Mouse (Mus musculus) right cerebral cortex, postnatal 36 days (tissue): ENCODE data around the gene Dynll1.

Experiments
- DNase-seq, 2 experiments: peaks; one replicate each; pipeline ENCODE4 v3.0.0; 2022; ENCODE audit warnings: low spot score in 2 of 2, mixed read lengths in 1 of 2

Dynll1 gene

DNA sequence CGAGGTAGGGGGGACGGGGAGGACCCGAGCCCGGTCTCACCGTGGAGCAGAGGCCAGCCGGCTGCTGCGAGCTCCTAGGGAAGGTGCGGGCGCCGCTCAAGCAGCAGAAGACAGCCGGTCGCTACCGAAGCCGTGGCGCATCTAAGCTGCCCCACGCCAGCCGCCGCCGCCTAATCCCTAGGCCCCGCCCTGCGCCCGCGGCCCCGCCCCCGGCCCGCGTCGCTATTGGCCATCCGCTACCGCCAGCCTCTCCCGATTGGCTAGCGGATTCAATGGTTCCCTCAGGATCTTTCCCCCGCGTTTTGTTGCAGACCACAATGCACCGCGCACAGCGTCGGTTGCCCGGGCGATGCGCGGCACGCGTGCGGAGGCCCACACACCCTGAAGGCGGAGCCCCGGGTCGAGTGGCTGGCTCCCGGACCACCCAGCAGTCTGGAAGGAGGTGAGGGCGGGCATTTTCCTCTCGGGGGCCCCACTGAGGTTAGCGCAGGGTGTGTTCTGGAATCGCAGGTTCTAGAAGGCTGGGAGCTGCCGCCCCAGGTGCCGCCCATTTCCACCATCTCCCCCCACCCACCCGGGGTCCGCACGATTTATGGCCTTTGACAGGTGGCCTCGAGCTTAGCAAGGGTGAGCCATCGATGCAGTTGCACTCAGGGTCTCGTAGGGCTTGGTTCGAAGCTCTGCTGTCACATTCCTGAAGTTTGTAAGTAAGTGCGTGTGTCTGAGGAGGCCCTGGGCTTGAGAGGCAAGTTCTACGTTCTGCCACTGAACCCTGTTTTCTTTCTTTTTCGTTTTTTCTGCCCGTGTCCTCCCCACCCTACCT lies at the start of gene Dynll1:
Gene Dynll1, minus strand, starts transcription at position 208 of the 823 bp plus-strand sequence.
- DNase-seq = peak; percentile 97 to 98

DNA sequence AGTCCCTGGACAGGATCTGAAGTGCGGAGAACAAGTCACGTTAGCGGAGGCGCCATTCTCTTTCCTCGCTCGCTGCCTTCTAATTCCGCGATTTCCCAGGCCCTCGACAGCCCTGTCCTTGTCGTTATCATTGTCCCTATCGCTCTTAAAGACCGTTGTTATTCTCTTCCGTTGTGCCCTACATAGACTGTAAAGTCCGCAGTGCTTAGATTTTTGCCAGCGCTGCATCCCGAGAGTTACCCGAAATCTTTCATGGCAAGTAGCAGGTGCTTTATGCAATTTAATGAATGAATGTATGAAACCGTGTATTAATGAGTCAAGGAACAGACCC lies 48.4 kb upstream of the Dynll1 start:
- no peak for DNase-seq

DNA sequence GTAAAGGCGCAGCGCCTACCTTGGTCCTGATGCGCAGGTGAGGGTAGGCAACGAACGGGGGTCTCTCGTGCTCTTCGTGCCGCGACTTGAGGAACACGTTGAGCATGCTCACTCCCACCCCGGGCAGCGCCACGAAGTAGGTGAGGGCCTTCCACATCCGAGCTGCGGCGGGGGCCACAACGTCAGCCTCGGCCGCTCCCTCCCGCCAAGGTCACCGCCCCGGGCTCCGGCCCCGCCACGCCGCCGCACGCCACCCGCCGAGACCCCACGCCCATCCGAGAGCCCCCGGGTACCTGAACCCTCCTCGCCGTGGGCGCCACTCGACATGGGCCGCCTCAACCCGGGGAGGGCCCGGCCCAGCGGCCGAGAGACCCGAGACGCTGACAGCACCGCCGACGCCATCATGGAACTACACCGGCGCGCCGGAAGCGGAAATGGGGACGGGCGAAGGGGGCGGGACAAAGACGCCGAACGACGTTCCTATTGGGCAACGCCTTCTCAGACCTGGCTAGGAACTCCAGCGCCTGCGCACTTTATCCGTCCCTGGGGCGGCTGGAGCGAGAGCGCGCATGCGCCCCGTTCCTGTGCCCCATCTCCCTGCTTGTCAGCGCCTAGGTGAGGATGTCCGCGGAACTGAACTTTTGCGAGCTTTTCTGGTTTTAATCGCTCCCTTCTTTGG lies 47.9 kb upstream of the Dynll1 start, which contains the start of gene Cox6a1:
Gene Cox6a1, minus strand, starts transcription at position 436 of the 679 bp plus-strand sequence.
- peak; percentile 98 for DNase-seq

DNA sequence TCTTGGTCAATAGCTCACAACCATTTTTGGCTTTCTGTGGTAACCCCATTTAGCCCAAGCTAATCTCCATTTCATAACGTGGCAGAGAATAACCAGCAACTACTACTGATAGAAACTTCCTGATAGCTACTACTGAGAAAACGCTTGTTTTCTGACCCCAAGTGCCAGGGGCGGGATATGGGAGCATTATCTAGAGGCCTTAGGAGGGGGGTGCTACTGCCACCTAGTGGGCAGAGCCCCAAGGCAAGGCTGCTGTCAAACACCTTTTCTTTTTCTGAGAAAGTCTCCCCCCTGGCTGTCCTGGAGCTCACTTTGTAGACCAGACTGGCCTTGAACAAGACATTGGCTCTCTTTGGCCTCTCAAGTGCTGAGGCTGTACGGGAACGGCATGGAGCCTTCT lies 46.8 kb upstream of the Dynll1 start:
- peak; percentile 53 to 66 for DNase-seq

DNA sequence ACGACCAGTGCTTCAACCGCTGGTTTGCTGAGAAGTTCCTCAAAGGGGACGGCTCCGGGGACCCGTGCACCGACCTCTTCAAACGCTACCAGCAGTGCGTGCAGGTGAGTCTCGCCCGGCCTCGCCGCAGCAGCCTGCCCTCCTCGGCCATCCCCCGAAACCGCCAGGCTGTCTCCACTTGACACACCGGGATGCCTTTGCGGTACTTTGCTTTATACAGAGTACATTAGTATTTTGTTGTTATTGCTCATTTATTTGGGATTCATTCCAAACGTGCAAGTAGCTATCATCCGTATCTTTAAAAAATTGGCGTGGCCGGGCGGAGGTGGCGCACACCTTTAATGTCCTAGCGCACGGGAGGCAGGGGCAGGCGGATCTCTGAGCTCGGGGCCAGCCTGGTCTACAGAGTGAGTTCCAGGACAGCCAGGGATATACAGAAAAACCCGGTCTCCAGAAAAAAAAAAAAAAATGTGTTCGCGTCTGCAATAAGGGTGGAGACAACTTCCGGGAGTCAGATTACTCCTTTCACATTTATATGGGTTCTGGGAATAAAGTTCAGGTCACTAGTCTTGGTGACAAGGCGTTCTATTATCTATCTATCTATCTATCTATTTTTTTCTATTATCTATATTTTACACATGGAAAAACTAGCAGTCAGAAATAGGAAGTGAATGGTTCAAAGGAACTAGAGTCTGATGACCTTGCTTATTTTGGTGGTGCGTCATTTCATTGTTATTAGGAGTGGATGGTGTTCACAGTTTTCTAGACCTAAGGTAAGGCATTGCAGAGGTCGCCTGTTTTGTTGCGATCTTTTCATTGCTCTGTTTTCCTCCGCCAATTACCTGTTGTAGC lies 40.7 kb upstream of the Dynll1 start:
- no peak for DNase-seq

DNA sequence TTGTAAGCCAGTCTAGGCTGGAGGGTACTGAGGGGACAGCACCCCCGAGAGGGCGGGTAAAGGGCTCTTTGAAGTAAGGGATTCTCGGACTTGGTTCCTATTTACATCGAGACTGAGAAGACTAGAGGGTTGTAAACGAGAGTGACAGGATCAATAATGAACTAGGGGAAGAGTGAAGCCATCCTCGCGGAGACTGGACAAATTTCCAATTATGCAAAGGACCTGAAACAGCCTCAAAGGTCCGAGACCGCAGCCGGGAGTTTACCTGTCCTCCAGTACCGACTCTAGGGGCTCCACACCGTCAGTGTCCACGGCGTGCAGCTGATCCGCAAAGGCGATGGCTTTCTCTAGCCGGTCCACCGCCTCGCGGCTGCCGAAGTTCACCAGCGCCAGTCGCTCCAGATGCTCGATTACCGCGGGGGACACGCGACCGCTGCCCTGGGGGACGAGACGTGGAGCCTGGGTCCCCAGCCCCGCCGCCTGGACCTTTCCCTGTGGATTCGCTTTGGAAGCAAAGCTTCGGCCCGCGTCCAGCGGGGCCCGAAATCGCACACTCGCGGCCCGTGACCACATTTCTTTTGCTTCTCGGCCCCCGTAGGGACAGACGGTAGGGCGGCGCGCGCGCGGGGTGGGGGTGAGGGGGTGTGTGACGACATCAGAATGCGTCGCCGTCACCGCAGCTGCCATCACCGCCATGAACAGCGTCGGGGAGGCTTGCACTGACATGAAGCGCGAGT lies 39.9 kb upstream of the Dynll1 start, which contains the start of the genes Gatc and Triap1:
Gene Gatc, minus strand, starts transcription at position 602 of the 737 bp plus-strand sequence.
Gene Triap1, plus strand, starts transcription at position 649 of the 737 bp plus-strand sequence.
- peak; percentile 73 to 81 for DNase-seq

DNA sequence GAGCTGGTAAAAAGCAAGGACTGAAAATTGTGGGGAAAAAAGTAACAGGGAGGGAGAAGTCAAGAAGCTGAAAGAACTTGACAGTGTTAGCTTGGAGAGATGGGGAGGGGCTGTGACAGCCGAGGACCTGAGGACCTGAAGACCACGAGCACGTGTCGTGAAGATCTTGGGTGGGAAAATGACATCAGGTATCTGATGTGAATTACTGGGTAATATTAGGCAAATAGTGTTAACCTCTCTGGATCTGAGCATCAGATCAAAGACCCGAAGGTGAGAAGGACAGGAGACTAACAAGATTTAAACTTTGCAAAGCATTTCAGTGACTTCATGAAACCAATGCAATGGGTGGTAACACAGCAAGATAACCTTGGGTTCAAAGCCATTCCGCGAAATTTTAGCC lies 39.2 kb upstream of the Dynll1 start:
- DNase-seq = no peak

DNA sequence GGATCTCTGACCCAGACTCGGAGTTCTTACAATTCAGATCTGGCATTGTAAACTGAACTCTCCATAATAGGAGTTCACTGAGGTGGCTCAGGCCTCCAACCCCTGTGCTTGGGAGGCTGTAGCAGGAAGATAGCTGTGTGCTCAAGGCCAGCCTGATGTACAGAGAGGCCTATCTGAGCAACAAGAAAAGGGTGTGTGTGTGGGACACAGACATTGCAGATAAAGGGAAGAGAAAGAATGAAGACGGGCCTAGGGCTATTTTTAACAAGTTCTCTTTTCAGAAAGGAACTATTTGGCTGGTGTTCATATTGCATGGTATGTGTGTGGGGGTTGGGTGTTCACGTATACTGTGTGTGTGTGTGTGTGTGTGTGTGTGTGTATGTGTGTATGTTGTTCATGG lies 32.8 kb upstream of the Dynll1 start:
- DNase-seq = no peak

DNA sequence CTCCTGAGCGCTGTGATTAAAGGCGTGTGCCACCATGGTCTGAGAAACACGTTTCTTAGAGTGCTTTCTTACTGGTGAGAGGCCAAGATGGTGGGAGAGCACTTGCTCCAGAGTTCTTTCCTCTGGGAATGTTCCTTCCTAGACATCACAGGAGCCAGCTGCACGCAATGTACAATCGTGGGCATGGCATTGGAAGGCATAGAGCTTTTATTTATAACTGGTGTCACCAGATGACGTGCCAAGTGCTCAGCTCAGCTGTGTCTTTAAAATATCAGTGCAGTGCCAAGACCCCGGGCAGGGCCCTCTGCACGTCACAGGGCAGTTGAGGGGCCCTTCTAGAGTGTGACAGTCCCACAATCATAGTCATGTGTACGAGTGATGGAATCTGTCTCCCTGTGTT lies 30.2 kb upstream of the Dynll1 start:
- DNase-seq = no peak

DNA sequence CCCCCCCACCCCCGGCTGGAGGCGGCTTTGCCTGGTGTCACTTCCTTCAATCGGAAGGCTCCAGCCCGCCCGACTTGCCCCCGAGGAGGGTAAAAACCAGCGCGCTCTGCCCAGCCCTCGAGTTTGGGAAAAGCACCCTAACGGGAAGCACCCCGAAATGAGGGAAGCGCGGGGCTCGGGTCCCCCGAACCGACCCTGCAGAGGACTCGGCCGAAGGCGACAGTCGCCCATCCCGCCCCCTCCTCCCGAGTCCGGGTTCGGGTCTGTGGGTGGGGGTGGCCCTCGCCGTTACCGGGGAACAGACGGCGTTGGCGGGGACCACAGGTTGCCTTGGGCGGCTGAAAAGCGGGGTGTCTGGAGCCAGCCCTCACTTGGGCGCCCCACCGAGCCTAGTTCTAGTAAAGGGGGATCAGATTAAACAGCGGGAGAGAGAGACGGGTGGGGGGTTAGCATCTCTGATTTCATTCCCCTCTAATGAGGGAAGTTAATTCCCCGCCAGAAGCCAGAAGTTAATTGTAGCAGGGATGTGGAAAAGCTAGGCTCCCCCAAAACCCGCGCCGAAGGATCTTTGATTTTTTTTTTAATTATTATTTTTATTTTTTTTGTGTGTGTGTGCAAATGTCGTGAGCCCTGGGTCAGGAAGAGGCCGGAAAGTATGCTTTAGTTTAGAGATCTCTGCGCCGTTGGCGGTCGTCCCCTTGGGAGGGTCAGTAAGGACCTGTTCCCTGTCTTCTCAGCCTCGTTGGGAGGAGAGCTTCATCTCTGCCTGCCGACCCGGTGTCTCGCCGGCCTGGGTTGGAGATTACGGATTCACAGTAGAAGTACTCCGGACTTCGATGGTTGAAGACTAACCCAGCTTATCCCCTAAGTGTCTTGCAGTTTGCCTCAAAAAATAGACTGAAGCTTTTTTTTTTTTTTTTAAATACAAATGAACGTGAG lies 27.1 kb upstream of the Dynll1 start:
- no peak for DNase-seq

DNA sequence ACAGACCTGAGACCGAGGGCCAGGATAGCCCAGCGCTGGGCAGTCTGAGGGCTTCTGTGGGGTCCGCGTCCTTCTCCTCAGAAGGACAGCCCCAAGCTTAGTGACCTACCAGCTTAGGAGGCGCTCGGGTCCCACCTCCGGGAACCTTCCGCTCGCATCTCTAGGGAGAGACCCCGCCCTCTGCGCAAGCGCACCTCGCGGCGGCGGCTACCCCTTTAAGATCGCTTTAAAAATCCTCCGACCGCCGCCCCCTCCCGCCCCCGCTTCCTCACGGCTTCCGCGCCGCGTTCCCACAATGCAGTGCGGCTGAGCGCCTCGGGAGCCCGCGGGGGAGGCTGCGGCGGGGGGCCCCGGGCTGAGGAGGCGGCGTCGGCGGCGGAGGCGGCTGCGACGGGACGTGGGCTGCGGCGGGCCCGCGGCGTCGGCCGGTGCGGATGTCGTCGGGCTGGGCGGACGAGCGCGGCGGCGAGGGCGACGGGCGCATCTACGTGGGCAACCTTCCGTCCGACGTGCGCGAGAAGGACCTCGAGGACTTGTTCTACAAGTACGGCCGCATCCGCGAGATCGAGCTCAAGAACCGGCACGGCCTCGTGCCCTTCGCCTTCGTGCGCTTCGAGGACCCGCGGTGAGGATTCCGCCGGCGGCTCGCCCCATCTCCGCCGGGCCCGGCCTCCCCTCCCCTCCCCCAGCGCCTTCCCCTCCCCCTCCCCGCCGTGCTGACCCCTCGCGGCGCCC lies 26.2 kb upstream of the Dynll1 start, which contains the start of gene Srsf9:
Gene Srsf9, plus strand, starts transcription at position 303 of the 735 bp plus-strand sequence.
- DNase-seq = peak; percentile 91

DNA sequence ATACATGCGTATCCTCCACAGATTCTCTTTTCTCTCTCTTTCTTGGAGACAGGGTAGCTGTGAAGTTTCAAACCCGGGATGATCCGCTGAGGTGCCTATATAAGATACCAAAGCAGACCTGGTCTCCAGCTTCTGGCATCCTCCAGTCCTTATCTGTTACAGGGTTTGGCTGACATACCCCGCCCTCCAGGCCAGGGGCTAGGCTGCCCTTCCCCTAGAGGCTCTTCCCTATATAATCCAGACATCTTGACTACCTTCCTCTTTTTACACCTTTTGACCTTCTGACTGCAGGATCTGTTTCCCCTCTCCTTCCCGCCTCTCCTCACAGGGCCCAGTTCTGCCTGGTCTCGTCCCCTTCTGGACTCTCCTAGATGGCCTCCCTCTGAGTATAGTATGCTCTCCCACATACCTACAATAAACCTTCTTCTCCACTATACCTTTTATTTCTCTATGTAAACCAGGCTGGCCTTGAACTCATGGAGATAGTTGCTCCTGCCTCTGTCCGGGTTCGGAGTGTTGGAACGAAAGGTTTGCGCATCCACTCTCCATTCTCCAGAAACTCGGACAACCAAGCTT lies 25.5 kb upstream of the Dynll1 start:
- DNase-seq = no peak

DNA sequence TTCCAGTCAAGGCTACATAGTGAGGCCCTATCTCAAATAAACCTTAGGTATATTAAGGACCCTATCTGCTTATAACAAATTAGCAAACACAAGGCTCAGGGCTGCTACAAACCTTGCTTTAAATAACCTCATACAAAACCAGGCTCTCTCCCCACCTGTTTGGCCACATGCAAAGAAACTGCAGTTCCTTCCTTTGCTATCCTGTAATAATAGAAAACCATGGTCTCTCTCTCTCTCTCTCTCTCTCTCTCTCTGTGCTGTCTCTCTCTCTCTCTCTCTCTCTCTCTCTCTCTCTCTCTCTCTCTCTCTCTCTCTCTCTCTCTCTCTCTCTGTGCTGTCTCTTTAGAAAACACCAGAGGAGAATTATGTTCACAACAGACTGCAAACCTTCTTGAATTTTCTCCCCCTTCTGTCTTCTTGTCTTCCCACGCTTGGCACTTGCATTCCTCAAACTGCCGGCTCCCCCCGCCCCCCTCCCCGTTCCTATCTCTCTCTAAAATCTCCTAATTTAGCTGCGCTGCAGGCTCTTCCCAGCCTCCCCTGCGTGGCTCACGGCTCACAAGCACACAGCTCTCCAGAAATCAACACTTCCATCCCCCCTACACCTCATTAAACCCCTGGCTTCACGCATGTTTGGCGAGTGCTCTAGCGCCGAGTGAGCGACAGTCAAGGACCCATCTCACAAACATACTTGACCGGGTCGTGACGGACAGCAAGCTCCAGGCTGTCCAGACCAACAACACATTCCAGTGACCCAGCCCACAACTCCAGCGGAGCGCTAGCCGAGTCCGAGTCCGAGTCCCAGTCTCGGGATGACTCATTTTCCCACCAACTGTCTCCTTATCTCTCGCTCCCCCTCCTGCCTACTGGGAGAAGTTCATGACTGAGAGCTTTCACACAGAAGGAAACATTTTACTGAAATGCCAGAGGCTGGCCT lies 18.5 kb upstream of the Dynll1 start:
- DNase-seq = peak; percentile 82 to 85

DNA sequence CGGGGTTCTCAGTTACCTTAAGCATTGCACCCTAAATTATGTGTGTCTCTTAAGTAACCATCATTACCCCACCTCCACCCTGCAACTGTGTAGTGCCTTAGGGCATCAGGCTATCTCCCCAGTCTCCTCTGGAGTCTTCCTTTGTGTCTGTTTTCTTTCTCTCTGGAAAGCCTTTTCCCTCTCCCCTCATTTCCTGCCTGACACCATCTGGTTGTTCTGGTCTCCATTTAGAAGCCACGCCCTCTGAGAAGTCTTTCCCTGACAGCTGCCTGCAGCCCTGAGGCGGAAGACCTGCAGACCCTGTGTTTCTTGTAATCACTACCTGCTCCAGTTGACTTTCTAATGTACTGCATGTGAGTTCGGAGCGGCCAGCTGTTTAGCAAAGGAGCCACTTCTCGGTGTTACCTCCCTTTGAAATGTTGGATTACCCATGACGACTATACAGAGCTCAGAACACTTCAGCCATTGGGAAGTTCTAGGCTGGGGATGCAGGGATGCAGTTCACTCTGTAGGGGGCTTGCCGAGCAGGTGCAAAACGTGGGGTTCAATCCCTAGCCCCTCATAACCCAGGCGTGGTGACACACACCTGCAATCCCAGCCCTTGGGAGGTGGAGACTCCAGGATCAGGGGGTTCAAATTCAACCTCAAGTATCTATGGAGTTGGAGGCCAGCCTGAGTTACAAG lies 17.0 kb upstream of the Dynll1 start:
- DNase-seq = no peak

DNA sequence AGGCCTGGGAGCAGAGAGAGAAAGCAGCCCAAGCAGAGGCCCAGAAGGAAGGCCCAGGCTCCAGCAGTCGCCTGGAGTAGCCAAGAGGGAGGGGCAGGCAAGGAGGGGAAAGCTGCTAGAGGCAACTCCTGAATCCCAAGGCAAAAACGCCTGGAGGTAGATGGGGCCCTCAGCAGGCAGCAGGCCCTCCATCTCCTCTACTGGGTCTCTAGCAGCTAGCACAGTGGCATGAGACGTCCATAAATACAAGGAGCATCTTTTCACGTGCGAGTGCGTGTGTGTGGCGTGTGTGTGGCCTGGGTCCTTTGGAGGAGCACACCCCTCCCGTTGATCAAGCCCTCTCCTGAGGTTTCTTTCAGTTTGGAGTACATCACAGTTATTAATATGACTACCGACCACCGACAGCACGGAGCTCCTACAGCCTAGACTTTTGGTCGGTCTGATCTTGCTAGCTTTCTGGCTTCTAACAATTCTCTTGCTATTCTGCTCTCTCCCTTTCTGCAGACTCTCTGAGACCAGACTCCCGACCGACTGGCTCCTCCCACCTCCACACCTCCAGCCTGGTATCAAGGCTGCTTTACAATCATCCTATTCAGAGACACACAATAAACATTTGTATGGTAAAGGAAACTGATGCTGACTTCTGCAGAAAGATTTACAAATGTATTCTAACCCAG lies 16.3 kb upstream of the Dynll1 start:
- no peak for DNase-seq

DNA sequence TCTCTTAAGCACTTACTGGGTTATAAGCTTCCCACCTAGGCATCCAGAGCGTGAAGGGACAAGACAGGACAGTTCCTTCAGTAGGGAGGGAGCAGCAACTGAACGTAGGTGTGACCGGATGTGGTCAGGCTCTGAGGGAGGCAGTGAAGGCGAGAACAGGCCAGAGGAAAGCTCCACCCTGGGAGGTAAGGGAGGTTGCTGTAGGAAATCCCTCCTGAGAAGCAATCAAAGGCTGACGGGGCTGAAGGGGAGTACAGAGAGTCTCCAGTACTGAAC lies 12.8 kb upstream of the Dynll1 start:
- DNase-seq = no peak
